Mouse (Mus musculus) adrenal gland, postnatal 25 days (tissue): Measurements from ENCODE around the gene Fam210b. TPM values are rescaled to one million over a fixed set of nuclear protein-coding genes. Genes with fewer than 3 reads are reported as not detected.
A peak's percentile ranks its signal among the peaks of the same experiment; 100 is the strongest.

Experiments
- DNase-seq: peaks from one replicate; pipeline ENCODE4 v3.0.0; 2021; ENCODE audit warnings: mixed read lengths
- total RNA-seq: library from RNA; stranded (reverse); gene quantifications from 2 replicates; pipeline ENCODE4 v1.2.3, GENCODE M21; 2021

Gene Fam210b
- total RNA-seq, 1 experiment from 2014 or later: 31.9 TPM

DNA sequence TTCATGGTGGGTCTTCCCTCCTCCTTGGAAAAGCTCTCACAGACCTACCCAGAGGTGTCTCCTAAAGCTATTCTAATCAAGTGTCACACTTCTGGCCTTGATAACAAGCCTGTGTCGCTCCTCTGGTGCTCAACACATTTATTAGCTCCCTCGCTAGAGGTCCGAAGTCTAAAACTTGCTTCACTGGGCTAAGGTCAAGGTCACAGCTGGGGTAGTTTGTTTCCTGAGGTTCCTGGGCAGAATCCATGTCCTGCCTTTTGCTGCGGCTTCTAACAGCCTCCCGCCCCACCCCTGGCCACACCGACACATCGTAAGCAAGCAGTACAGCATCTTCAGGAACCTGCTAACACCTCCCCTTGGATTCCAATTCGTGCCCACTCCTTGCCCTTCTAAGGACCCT, 5.4 kb downstream of the Fam210b start:
- no peak for DNase-seq

DNA sequence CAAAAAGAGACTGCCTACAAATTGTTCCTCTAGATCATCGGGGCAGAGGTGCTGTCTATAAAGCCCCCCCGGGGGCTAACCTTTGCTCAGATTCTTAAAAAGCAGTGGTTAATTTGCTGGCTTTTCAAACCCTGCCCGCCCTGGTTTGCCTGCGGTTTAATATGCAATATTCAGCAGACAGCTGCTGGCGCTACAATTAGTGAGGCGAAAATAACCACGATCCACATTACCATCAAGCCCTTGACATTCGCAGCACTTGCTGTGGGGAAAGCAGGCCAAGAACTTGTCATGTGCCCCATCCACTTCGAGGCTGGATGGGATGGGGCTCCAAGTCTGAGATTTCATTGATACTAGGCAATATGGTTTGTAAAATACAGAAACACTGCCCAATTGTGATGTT, 7.9 kb downstream of the Fam210b start:
- DNase-seq: no peak

- no peak for DNase-seq
Observed at GRCm38 (mm10) chr2:172354761-172355160, 9.4 kb downstream of the Fam210b start.

DNA sequence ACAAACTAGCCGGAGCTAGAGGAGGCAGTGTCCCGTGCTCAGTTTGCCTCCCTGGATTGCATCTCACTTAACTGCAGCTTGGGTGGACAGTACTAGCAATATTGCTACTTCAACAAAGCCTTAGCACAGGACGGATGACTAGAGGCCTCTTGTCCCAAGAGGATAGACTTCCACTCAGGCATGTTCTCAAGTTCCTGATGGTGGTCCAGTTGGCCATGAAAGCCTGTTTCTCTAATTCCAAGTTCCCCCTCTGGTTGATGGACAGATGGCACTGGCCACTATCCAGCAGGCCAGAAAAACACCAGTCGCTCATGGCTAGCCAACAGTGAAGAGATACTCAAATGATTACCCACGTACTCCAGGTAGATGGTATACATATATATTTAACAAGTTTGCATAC, 10.5 kb downstream of the Fam210b start:
- DNase-seq: no peak

DNA sequence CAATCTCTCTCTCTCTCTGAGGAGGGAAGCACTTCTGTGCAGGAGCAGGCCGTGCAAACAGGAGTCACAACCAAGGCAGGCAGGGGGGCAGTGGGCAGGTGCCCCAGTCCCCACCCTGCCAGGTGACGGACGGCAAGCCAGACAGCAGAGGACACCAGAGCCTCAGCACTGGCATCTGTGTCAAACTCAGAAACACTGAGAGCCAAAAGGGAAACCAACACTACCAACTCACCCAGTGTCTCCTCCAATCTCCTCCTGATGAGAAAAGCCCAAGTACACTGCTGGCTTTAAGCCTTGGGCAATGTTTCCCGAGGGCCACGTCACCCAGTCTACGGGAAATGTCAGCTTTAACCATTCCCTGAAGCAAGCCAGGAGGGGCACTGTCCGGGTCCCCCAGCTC, 17.8 kb downstream of the Fam210b start:
- no peak for DNase-seq

GRCm38 (mm10) chr2:172370411-172371223, 25.3 kb downstream of the Fam210b start, which contains the start of the genes Aurka and Cstf1:
TSS of gene Aurka (minus strand) at chr2:172370535.
TSS of gene Cstf1 (plus strand) at chr2:172370681.
- peak; percentile 94 for DNase-seq

- DNase-seq: no peak
Observed at GRCm38 (mm10) chr2:172371258-172371657, 25.9 kb downstream of the Fam210b start.

DNA sequence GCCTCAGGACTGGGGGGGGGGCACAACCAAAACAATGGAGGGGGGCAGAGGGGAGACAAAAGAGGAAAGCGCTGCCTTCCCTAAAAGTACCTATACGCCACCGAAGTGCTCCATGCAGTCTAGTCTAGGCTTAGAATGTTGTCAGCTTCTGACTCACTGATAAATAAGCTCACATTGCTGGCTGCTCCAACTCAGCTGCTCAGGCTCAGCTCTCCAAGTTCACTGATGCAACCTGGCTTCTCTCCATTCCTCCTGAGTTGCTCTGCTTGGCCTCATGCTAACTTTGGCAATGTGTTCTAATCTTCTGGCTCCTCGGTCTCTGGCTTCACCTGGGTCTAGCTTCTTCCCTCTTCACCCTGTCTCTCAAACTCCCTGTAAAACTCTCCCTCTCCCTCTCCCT, 31.2 kb downstream of the Fam210b start:
- DNase-seq: no peak

DNA sequence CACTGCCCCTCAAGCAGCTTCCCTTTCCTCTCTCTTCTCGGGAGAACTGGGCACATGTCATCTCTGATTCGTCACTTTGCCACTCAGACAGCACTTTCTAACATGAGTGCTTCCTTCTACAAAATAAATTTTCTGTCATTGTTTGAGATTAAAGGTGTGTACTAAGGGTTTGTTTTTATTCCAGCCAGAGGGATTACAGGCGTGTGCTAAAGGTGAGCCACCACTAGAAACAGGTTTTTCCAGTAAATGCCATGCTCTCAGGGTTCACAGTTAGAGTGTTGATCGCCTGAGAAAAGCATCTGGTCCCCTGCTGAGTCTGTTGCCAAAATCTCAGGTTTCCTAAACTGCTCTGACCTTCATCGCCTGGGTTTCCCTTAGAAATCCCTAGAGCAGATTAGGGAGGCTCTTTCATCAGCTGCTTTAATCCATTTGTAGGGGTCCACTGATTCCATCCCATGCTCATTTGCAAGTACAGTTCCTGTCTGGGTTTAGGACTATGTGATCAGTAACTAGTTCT, 31.7 kb downstream of the Fam210b start:
- no peak for DNase-seq

- DNase-seq: peak; percentile 26
Observed at GRCm38 (mm10) chr2:172378332-172378731, 33.0 kb downstream of the Fam210b start.

DNA sequence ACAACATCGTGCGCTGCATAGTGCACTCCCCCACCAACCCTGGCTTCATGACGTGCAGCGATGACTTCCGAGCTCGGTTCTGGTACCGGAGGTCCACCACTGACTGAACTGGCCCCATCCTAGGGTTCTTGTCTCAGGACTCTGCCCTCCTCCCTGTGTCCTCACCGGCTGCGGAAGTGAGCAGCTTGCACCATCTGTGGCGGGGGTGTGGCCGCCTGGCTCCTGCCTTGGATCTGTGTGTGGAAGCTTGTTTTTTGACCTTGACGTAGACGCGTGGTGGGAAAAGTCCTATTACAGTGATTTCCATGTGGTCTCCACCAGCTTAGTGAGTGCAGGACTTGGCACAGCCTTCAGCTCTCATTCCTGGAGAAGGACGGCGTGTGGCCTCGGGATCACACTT, 35.1 kb downstream of the Fam210b start:
- DNase-seq: no peak

- DNase-seq: no peak
Observed at GRCm38 (mm10) chr2:172381341-172381740, 36.0 kb downstream of the Fam210b start.

DNA sequence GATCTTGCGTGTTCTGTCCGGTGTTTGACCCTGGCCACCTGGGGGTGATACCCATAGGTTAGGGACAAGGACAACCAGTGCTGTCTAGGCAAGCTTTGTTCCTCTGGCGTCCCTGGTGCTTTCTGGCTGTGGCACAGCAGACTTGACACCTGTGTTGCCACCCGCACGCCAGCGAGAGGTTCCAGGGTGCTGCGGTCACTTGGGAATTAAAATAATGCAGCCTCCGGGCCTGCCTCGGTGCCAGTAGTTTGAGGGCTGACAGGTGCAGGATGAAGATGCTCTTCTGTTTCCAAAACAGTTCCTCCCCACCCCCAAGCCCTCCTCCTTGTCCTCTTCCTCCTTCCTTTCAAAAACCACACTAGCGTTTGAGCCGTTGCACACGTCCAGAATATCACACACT, 36.5 kb downstream of the Fam210b start:
- DNase-seq: no peak

GRCm38 (mm10) chr2:172384715-172385114, 39.4 kb downstream of the Fam210b start:
- no peak for DNase-seq

DNA sequence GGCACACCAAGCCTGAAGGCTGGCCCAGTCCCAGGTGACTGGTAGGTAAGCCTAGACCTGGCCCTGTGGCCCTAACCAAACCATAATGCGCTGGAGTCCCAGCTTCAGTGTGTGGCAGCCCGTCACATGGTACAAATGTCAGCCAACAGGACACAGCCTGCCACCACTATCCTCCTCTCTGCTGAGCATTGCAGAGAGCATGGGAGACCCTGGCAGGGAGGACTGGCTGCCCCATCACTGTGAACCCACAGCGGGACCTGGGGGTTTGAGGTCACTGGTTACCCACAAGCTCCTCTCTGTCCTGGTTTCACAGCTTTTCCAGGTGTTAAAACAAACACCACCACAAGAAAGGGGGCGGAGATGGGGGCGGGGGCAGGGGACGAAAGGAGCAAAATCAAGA, 45.0 kb downstream of the Fam210b start:
- no peak for DNase-seq

- DNase-seq: no peak
Observed at GRCm38 (mm10) chr2:172392041-172392521, 46.7 kb downstream of the Fam210b start.

GRCm38 (mm10) chr2:172393391-172394051, 48.2 kb downstream of the Fam210b start, which contains the start of gene Cass4:
TSS of gene Cass4 (plus strand) at chr2:172393794.
- DNase-seq: no peak

GRCm38 (mm10) chr2:172394052-172394392, 48.7 kb downstream of the Fam210b start:
- DNase-seq: no peak

GRCm38 (mm10) chr2:172394671-172395070, 49.3 kb downstream of the Fam210b start:
- no peak for DNase-seq

GRCm38 (mm10) chr2:172395961-172396360, 50.6 kb downstream of the Fam210b start:
- DNase-seq: no peak

DNA sequence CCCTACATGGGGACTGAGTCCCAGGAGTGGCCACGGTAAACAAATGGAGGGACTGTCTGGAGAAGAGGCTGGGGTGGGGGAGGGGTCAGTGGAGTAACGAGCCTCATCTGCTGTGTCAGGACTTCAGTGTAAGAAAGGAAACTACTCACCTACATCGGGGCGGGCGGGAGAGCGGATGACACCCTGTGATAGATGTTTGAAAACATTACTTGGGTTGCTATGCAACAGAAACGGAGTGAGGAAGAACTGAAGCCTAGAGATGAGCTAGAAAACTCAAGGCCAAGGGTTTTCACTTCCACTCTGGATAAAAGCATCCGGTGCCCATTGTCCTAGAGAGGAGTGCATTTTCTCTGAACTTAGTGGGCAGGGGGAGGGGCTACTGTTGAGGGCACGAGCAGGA, 54.5 kb downstream of the Fam210b start:
- DNase-seq: no peak

DNA sequence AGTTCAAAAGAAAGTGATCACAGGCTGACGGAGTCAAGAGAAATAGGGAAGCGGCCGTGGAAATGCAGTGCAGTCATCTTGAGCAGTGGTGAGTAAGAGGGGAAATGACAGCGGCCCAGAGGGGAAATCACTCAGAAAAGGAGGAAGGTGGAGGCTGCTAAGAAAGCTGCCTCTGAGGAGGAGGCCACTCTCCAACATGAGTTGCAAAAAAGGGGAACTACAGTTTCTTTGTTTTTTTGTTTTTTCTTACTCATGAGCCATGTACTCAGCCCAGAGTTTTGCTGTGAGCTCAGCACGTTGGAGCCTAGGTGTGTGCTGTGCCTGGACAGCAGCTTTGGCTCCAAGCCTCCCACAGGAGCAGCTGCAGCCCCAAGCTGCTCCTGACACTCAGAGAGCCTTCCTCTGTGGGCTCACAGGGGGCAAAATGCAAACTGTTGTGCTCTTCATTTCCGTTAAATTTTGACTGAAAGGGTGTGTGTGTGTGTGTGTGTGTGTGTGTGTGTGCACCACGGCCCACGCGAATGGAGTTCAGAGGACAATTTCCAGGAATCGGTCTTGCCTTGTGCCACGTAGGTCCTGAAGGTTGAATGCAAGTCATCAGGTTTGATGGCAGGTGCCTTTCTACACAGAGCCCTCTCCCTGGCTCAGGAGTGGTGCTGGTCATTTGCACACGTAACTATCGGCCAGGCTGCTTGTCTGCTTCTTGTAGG, 55.9 kb downstream of the Fam210b start:
- no peak for DNase-seq

- no peak for DNase-seq
Observed at GRCm38 (mm10) chr2:172404239-172404638, 58.9 kb downstream of the Fam210b start.
